Mouse (Mus musculus): Measurements from ENCODE around the gene Nkx1-2.

Gene Nkx1-2

GRCm38 (mm10) chr7:132599071-132599975, at the start of gene Nkx1-2:
Nkx1-2 (minus strand) TSS chr7:132599637.
- CTCF ChIA-PET: no interaction called here

GRCm38 (mm10) chr7:132646514-132646913, 47.1 kb upstream of the Nkx1-2 start:
- CTCF ChIA-PET: no interaction called here

- CTCF ChIA-PET: no interaction called here
Observed at GRCm38 (mm10) chr7:132644605-132645279, 45.3 kb upstream of the Nkx1-2 start.

GRCm38 (mm10) chr7:132641606-132642005, 42.2 kb upstream of the Nkx1-2 start:
- CTCF ChIA-PET: no interaction called here

GRCm38 (mm10) chr7:132640946-132641345, 41.5 kb upstream of the Nkx1-2 start:
- CTCF ChIA-PET: interaction anchor here (0.5 kb wide), 1 partner anchor 178 kb away, joined by 4 read pairs; no protein-coding TSS in a partner anchor

- CTCF ChIA-PET: interaction anchor here (0.8 kb wide), 1 partner anchor 239 kb away, joined by 9 read pairs; no protein-coding TSS in a partner anchor
Observed at GRCm38 (mm10) chr7:132638446-132639087, 39.1 kb upstream of the Nkx1-2 start.

GRCm38 (mm10) chr7:132637292-132637691, 37.9 kb upstream of the Nkx1-2 start:
- CTCF ChIA-PET: no interaction called here

GRCm38 (mm10) chr7:132631313-132631712, 31.9 kb upstream of the Nkx1-2 start:
- CTCF ChIA-PET: interaction anchor here (0.5 kb wide), 1 partner anchor 181 kb away, joined by 3 read pairs; no protein-coding TSS in a partner anchor

GRCm38 (mm10) chr7:132627448-132627847, 28.0 kb upstream of the Nkx1-2 start:
- CTCF ChIA-PET: no interaction called here

- CTCF ChIA-PET: no interaction called here
Observed at GRCm38 (mm10) chr7:132626174-132626573, 26.7 kb upstream of the Nkx1-2 start.

- CTCF ChIA-PET: no interaction called here
Observed at GRCm38 (mm10) chr7:132624161-132624560, 24.7 kb upstream of the Nkx1-2 start.

GRCm38 (mm10) chr7:132619975-132620918, 20.8 kb upstream of the Nkx1-2 start:
- CTCF ChIA-PET: no interaction called here

- CTCF ChIA-PET: no interaction called here
Observed at GRCm38 (mm10) chr7:132619549-132619948, 20.1 kb upstream of the Nkx1-2 start.

GRCm38 (mm10) chr7:132617021-132617564, 17.7 kb upstream of the Nkx1-2 start:
- CTCF ChIA-PET: no interaction called here

- CTCF ChIA-PET: no interaction called here
Observed at GRCm38 (mm10) chr7:132616391-132616790, 17.0 kb upstream of the Nkx1-2 start.

- CTCF ChIA-PET: no interaction called here
Observed at GRCm38 (mm10) chr7:132615346-132615745, 15.9 kb upstream of the Nkx1-2 start.

GRCm38 (mm10) chr7:132611530-132611929, 12.1 kb upstream of the Nkx1-2 start:
- CTCF ChIA-PET: no interaction called here

- CTCF ChIA-PET: interaction anchor here (0.6 kb wide), 1 partner anchor 104 kb away, joined by 3 read pairs; no protein-coding TSS in a partner anchor
Observed at GRCm38 (mm10) chr7:132610468-132611318, 11.3 kb upstream of the Nkx1-2 start, which contains the start of gene Lhpp. Lhpp (plus strand) TSS chr7:132610638.

- CTCF ChIA-PET: interaction anchor here (0.6 kb wide), 1 partner anchor 235 kb away, joined by 3 read pairs; no protein-coding TSS in a partner anchor
Observed at GRCm38 (mm10) chr7:132608316-132609020, 9.0 kb upstream of the Nkx1-2 start.
